Mouse (Mus musculus): ENCODE data around the gene Tgif2. TPM values are rescaled to one million over a fixed set of nuclear protein-coding genes. Genes with fewer than 3 reads are reported as not detected.
"Not testable (repeated sequence)": the region's sequence is repeated elsewhere in the genome, so short reads cannot be mapped to it uniquely, and the experiment has no call there.

Tgif2 gene
- polyA plus RNA-seq, 1 experiment from 2014 or later, result 72.6 TPM

DNA sequence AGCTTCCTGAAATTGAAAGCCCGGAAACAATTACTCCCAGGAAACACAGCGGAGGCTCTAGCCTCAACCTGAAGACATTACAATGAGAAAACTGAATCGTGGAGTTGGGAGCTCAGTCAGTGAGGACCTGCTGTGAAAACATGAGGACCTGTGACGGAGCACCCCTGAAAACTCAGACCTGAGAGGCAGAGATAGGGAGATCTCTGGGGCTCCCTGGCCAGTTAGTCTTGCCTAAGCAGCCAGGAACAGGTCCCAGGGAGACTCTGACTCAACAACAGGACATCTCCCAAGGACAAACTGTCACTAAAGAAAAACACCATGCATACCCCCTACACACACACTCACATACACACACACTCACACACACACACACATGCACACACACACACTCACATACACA, 58.6 kb downstream of the Tgif2 start:
- no peak overlapping the region for H3K27ac ChIP-seq
- H3K9me3 ChIP-seq, result no peaks in the 10 kb centered on the region
- no peak for ATAC-seq (ENCODE audit: insufficient number of reproducible peaks, insufficient read depth, low FRiP score, low TSS enrichment, low read depth)
- no peak overlapping the region for H3K4me3 ChIP-seq
- no peak overlapping the region for H3K9ac ChIP-seq
- no peaks in the 10 kb centered on the region for H3K4me1 ChIP-seq
- no peak overlapping the region for H3K4me2 ChIP-seq
- no peaks in the 10 kb centered on the region for H3K27me3 ChIP-seq
- WGBS, result 70% methylated on average over 4 of the region's 4 CpGs
- no peaks in the 10 kb centered on the region for H3K36me3 ChIP-seq

GRCm38 (mm10) chr2:156899184-156899583, 59.4 kb downstream of the Tgif2 start:
- no peaks in the 10 kb centered on the region for H3K27me3 ChIP-seq
- no peak overlapping the region for H3K4me3 ChIP-seq
- no peak overlapping the region for H3K4me2 ChIP-seq
- H3K27ac ChIP-seq, result no peak overlapping the region
- H3K36me3 ChIP-seq, result no peaks in the 10 kb centered on the region
- 75% methylated on average over 4 of the region's 4 CpGs for WGBS
- H3K4me1 ChIP-seq, result no peaks in the 10 kb centered on the region
- no peak for ATAC-seq (ENCODE audit: insufficient number of reproducible peaks, insufficient read depth, low FRiP score, low TSS enrichment, low read depth)
- H3K9me3 ChIP-seq, result no peaks in the 10 kb centered on the region
- H3K9ac ChIP-seq, result no peak overlapping the region

DNA sequence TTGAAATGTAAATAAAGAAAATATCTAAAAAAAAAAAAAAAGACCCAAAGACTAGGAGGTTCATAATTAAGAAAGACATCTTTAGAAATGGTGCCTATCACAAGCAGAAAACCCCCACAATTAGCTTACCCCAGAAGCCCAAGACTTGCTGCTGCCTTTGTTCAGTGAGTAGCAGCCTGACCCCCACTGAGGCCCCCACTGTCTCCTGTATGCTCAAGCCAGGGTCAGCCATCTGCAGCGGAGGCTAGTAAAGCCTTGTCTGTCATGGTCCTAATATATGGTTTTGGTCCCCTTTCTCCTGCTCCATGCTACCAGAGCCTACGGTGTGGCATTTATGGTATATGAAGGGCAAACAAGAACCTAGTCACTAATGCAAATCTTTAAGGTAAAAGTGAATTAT, 61.5 kb downstream of the Tgif2 start:
- Histone ChIP-seq H3K36me3 (no peaks in the 10 kb centered on the region), H3K9ac (no peak overlapping the region), H3K27ac (no peak overlapping the region), H3K4me2 (no peak overlapping the region), H3K4me3 (no peak overlapping the region), H3K27me3 (no peaks in the 10 kb centered on the region), H3K9me3 (no peaks in the 10 kb centered on the region), H3K4me1 (no peaks in the 10 kb centered on the region)
- WGBS, result 84% methylated on average over 2 of the region's 2 CpGs
- ATAC-seq (ENCODE audit: insufficient number of reproducible peaks, insufficient read depth, low FRiP score, low TSS enrichment, low read depth), result no peak

DNA sequence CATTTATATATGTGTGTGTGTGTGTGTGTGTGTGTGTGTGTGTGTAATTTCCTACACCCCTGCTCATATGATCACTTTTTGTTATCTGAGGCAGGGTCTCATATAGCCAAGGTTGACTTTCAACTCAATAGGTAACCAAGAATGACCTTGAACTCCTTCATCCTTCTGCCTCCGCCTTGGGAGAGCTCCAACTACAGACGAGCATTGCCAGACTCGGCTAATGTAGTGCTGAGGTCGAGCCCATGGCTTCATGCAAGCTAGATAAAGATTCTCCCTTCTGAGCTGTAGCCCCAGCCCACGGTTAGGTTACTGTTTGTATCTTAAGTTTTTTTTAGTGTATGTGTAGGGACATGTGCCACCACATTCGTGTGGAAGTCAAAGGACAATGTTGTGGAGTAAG, 62.1 kb downstream of the Tgif2 start:
- H3K4me3 ChIP-seq, result no peak overlapping the region
- whole genome bisulfite sequencing, result 76% methylated on average over 6 of the region's 6 CpGs
- H3K27ac ChIP-seq, result no peak overlapping the region
- no peak overlapping the region for H3K4me2 ChIP-seq
- no peaks in the 10 kb centered on the region for H3K27me3 ChIP-seq
- H3K9me3 ChIP-seq, result no peaks in the 10 kb centered on the region
- no peaks in the 10 kb centered on the region for H3K36me3 ChIP-seq
- no peak overlapping the region for H3K9ac ChIP-seq
- ATAC-seq (ENCODE audit: insufficient number of reproducible peaks, insufficient read depth, low FRiP score, low TSS enrichment, low read depth), result no peak
- H3K4me1 ChIP-seq, result no peaks in the 10 kb centered on the region

DNA sequence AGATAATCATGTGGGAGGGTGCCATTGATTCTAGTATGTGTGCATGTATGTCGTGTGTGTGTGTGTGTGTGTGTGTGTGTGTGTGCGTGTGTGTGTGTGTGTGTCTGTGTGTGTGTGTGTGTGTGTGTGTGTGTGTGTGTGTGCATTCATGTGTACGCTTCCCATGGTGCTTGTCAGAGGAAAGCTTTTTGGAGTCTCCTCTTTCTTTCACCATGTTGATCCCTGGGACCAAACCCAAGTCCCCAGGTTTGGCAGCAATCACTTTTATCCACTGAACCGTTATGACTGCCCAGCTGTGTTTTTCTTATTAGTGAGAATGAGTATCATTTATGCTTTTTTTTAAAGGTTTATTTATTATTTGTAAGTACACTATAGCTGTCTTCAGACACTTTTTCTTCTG, 62.6 kb downstream of the Tgif2 start:
- not testable (repeated sequence) for H3K4me3 ChIP-seq; H3K36me3 ChIP-seq; H3K9me3 ChIP-seq; H3K4me2 ChIP-seq; ATAC-seq (ENCODE audit: insufficient number of reproducible peaks, insufficient read depth, low FRiP score, low TSS enrichment, low read depth); H3K27ac ChIP-seq; H3K27me3 ChIP-seq; H3K9ac ChIP-seq; H3K4me1 ChIP-seq
- WGBS, result 83% methylated on average over 3 of the region's 4 CpGs

DNA sequence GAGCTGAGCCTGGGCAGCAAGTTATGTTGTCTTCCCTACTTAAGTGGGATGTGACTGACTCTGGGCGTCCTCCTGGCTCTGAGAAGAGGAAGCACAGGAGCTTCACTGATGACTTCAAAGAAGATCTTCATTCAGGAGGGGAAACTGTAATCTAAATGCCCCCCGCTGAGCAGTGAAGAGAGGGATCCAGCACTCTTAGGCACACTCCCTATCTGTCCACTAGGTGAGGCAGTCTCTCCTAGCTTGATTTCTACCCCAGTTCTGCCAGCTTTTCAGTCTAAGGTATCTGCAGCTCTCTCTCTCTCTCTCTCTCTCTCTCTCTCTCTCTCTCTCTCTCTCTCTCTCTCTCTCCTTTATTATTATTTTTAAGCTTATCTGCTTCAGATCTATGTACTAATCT, 63.6 kb downstream of the Tgif2 start:
- Histone ChIP-seq H3K9me3 (no peaks in the 10 kb centered on the region), H3K27ac (no peak overlapping the region), H3K4me2 (no peak overlapping the region), H3K36me3 (no peaks in the 10 kb centered on the region), H3K4me3 (no peak overlapping the region), H3K9ac (no peak overlapping the region), H3K4me1 (no peaks in the 10 kb centered on the region), H3K27me3 (no peaks in the 10 kb centered on the region)
- 29% methylated on average over 2 of the region's 2 CpGs for WGBS
- no peak for ATAC-seq (ENCODE audit: insufficient number of reproducible peaks, insufficient read depth, low FRiP score, low TSS enrichment, low read depth)

Other genes starting within 250 kb of the Tgif2 start
- 89.7 and 98.3 TPM in 2 replicates for gene Dlgap4, start 226.3 kb upstream of the Tgif2 start, polyA plus RNA-seq (2015; fragmentation: Nextera tagmentation; extraction: Ambion mirVana)
- gene Myl9, start 64.6 kb upstream of the Tgif2 start, polyA plus RNA-seq (2015; fragmentation: Nextera tagmentation; extraction: Ambion mirVana), result 197 TPM in 2 replicates
- gene 4930518I15Rik, start 17.9 kb downstream of the Tgif2 start, polyA plus RNA-seq (2015; fragmentation: Nextera tagmentation; extraction: Ambion mirVana), result 13.5 and 14.6 TPM in 2 replicates
- gene Rab5if, start 23.1 kb downstream of the Tgif2 start, polyA plus RNA-seq (2015; fragmentation: Nextera tagmentation; extraction: Ambion mirVana), result 158 and 164 TPM in 2 replicates
- 0.38 and 0.62 TPM in 2 replicates for gene Sla2, start 47.2 kb downstream of the Tgif2 start, polyA plus RNA-seq (2015; fragmentation: Nextera tagmentation; extraction: Ambion mirVana)
- 51.0 and 55.6 TPM in 2 replicates for gene Ndrg3, start 152.0 kb downstream of the Tgif2 start, polyA plus RNA-seq (2015; fragmentation: Nextera tagmentation; extraction: Ambion mirVana)
- gene Dsn1, start 167.1 kb downstream of the Tgif2 start, polyA plus RNA-seq (2015; fragmentation: Nextera tagmentation; extraction: Ambion mirVana), result 39.4 and 40.1 TPM in 2 replicates
- gene Soga1, start 239.2 kb downstream of the Tgif2 start, polyA plus RNA-seq (2015; fragmentation: Nextera tagmentation; extraction: Ambion mirVana), result 4.6 and 7.1 TPM in 2 replicates
- not detected in 2 replicates for gene Tldc2, start 247.0 kb downstream of the Tgif2 start, polyA plus RNA-seq (2015; fragmentation: Nextera tagmentation; extraction: Ambion mirVana)